Mouse (Mus musculus): ENCODE results near the gene Gm10053. TPM values are rescaled to one million over a fixed set of nuclear protein-coding genes. Genes with fewer than 3 reads are reported as not detected.

Gene Gm10053
- 100 to 1,000 TPM; 140 to 171 TPM for polyA plus RNA-seq (2017; shearing (Covaris generic))

DNA sequence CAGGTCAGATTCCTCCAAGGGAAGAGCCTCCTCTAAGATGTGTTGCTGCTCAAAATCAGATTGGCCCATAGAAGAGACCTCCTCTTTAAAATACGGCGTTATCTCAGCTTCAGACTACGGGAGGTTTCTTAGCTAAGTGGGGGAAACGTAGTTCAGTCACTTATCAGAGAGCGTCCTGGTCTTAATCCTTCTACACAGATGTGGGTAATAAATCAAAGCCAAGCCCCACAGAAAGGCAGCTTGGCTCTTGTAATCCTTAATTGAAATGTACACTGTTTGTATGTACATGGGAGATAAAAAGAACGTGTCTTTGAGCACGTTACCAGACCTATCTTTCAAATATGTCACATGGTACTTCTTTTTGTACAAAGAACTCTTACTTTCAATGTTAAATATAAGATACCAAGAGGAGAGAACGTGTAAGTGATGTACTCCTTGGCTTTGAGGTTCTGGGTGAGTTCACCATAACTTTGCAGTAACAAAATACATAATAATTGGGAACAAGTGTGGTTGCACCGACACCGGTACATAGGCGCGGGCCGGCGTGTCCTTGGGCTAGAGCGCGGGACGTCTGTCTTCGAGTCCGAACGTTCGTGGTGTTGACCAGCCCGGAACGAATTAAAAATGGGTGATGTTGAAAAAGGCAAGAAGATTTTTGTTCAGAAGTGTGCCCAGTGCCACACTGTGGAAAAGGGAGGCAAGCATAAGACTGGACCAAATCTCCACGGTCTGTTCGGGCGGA is at the start of gene Gm10053:
Gene Gm10053, plus strand, starts transcription at position 558 of the 742 bp plus-strand sequence.

DNA sequence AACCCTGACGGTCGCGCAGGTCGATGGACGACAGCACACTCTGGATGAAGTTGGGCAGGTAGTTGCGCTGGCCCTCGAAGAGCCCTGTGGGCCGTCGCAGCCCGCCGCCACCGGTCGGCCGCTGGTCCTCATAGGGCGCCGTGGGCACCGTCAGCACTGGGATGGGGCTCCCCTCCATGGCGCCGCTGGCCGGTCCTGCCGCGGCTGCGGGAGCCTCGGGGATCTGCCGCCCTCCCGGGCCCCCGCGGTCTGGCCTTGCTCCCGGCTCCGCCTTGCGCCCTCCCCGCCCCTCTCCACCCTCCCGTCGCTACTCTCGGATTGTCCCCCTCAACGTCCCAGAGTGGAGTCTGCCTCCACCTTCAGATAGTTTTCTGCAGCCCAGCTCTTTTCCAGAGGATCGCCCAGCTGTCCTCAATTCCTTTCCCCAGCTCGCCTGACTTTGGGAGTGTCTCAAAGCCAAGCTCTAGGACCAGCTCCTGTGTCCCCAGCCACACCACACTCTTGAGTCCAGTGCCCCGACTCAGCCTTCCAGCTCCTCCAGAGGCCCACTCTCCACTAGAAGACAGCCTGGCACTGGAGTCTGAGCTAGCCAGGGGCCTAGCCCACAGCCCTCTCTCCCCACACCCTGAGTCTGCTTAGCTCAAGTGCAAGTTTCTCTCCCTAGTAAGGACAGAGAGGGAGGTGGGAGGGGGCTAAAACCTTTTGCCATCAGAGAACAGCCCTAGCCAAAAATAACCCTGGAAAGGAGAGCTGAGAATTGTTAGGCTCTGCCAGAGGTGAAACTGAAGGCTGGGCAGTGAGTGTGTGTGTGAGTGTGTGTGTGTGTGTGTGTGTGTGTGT is 13.7 kb upstream of the Gm10053 start, which contains the start of gene Pgm5:
Gene Pgm5, minus strand, starts transcription at position 244 of the 840 bp plus-strand sequence.

DNA sequence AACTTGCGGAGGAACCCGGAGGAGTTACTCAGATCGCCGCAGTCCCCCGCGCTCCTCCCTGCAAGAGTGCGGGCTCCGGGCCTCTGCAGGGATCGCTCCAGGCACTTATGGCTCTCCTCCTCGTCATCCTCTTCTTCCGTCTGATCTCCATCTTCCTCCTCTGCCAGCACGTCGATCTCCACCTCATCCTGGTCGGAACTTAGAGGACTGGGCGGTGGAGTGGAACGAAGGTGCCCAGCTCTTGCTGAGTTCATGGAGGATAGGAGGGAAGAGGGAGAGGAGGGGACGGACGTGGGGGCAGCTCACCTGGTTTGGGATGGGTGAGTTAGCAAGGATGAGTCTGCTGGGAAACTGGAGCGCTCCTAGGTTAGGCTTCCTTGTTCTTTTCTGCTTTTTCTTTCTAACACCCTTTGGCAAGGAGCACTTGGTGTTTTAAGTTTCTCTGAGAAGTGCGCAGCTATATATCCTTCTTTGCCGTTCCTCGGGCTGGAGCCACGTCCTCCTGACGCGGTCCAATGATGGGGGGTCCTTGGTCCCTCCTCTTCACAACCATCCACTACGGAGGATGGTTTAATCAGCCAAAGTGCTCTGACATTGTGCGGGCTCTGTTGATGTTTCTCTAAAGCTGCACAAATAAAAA is 25.2 kb downstream of the Gm10053 start, which contains the start of gene Foxd4:
Gene Foxd4, minus strand, starts transcription at position 617 of the 640 bp plus-strand sequence.

Other genes starting within 250 kb of the Gm10053 start
- gene Tmem252, start 201.7 kb upstream of the Gm10053 start, polyA plus RNA-seq (2017; shearing (Covaris generic)) = not detected
- gene Pgm5, start 13.8 kb upstream of the Gm10053 start, polyA plus RNA-seq (2017; shearing (Covaris generic)) = under 1 TPM; 0.19 to 0.73 TPM
- gene Foxd4, start 25.5 kb downstream of the Gm10053 start, polyA plus RNA-seq (2017; shearing (Covaris generic)) = under 1 TPM in 1 of 2 experiments, not detected in 1; 0.12 TPM
- gene Cbwd1, start 85.9 kb downstream of the Gm10053 start, polyA plus RNA-seq (2017; shearing (Covaris generic)) = 10 to 100 TPM; 15.3 to 22.4 TPM
- gene Dock8, start 123.8 kb downstream of the Gm10053 start, polyA plus RNA-seq (2017; shearing (Covaris generic)) = 100 to 1,000 TPM; 152 to 169 TPM